Mouse (Mus musculus) MEL (cell line): Measurements from ENCODE around the gene Fzd4.

Source experiments
- CHD2 ChIP-seq: IDR thresholded peaks from 2 replicates; pipeline ENCODE4 v1.6.1; 2011; ENCODE audit warnings: low read length, improper control_type of control experiment
- CTCF ChIP-seq, 3 experiments: IDR thresholded peaks in 2 of 3; conservative IDR thresholded peaks in 1 of 3; 2 replicates each; pipeline ENCODE4 v1.5.1; 2011 to 2012; ENCODE audit warnings: low read length in 3 of 3, low read depth in 2 of 3, mild to moderate bottlenecking in 2 of 3, improper control_type of control experiment in 1 of 3, inconsistent platforms in 1 of 3, mixed read lengths in 1 of 3, moderate library complexity in 1 of 3; ENCODE audit not compliant: control insufficient read depth in 1 of 3, insufficient read depth in 1 of 3, poor library complexity in 1 of 3, severe bottlenecking in 1 of 3
- EP300 ChIP-seq, 2 experiments: IDR thresholded peaks; 2 replicates each; pipeline ENCODE4 v1.6.1; 2011; ENCODE audit warnings: improper control_type of control experiment in 2 of 2, low read length in 2 of 2, low read depth in 1 of 2, mild to moderate bottlenecking in 1 of 2
- ETS1 ChIP-seq: IDR thresholded peaks from 2 replicates; pipeline ENCODE4 v1.6.1; 2012; ENCODE audit warnings: low read depth, mild to moderate bottlenecking, inconsistent platforms, low read length, improper control_type of control experiment, moderate library complexity
- GABPA ChIP-seq: IDR thresholded peaks from 2 replicates; pipeline ENCODE4 v1.6.1; 2012; ENCODE audit warnings: low read depth, mild to moderate bottlenecking, inconsistent platforms, low read length, improper control_type of control experiment, moderate library complexity
- HCFC1 ChIP-seq: IDR thresholded peaks from 2 replicates; pipeline ENCODE4 v1.6.1; 2012; ENCODE audit warnings: low read depth, mild to moderate bottlenecking, inconsistent platforms, low read length, improper control_type of control experiment, moderate library complexity
- KAT2A ChIP-seq: conservative IDR thresholded peaks from 2 replicates; pipeline ENCODE4 v1.6.1; 2012; ENCODE audit warnings: low read depth, low read length, improper control_type of control experiment, inconsistent platforms
- NRF1 ChIP-seq: IDR thresholded peaks from 2 replicates; pipeline ENCODE4 v1.6.1; 2014; ENCODE audit warnings: low read depth, mild to moderate bottlenecking, inconsistent platforms, low read length, improper control_type of control experiment, moderate library complexity; ENCODE audit not compliant: poor library complexity, insufficient read depth, severe bottlenecking
- POLR2A ChIP-seq, 2 experiments: IDR thresholded peaks; 2 replicates each; pipeline ENCODE4 v1.6.1; 2011 to 2012; ENCODE audit warnings: low read length in 2 of 2, mild to moderate bottlenecking in 2 of 2, control low read depth in 1 of 2, improper control_type of control experiment in 1 of 2, low read depth in 1 of 2, moderate library complexity in 1 of 2; ENCODE audit not compliant: control insufficient read depth in 1 of 2, insufficient read depth in 1 of 2, poor library complexity in 1 of 2
- USF1 ChIP-seq: IDR thresholded peaks from 2 replicates; pipeline ENCODE4 v1.6.1; 2014; ENCODE audit warnings: low read depth, mild to moderate bottlenecking, inconsistent platforms, low read length, improper control_type of control experiment, moderate library complexity

DNA sequence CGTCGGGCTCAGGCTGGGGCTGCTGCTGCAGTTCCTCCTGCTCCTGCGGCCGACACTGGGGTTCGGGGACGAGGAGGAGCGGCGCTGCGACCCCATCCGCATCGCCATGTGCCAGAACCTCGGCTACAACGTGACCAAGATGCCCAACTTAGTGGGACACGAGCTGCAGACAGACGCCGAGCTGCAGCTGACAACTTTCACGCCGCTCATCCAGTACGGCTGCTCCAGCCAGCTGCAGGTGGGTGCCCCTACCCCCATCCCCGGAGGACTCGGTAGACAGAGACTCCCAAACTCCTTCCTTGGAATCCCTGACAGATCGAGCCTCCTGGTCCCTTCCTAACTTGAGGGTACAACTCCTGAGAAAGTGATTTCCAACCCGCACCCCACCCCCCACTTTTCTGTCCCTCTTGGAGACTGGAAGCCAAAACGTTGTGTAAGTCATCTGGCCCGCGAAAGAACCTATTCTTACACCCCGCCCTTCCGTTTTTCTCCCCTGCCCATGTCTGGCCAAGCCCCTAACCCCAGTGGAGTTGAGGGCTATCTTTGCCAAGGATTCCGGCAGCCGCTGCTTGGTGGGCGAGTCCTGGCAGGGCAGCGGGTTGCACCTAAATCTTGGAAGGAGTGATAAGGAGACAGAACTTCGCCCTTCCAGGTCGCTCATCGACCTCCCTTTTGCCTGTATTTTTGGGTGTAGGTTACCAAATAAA, 732 bp downstream of the Fzd4 start:
- TF ChIP-seq CTCF (IDR thresholded peaks at IDR 0.05 in 2 of 3, conservative IDR thresholded peaks at IDR 0.05 in 1 of 3; ENCODE audit: control insufficient read depth in 1 of 3, insufficient read depth in 1 of 3, low read depth in 2 of 3, low read length in 3 of 3, poor library complexity in 1 of 3, severe bottlenecking in 1 of 3): no peak
- no peak for TF ChIP-seq CHD2
- TF ChIP-seq POLR2A (IDR thresholded peaks at IDR 0.05; ENCODE audit: control insufficient read depth in 1 of 2, insufficient read depth in 1 of 2, low read depth in 1 of 2, low read length in 2 of 2, poor library complexity in 1 of 2): no peak
- TF ChIP-seq KAT2A: no peak
- no peak for TF ChIP-seq NRF1
- TF ChIP-seq GABPA: no peak
- TF ChIP-seq USF1: no peak
- no peak for TF ChIP-seq EP300 (IDR thresholded peaks at IDR 0.05; ENCODE audit: low read depth in 1 of 2, low read length in 2 of 2)
- TF ChIP-seq HCFC1: no peak
- no peak for TF ChIP-seq ETS1
